Mouse (Mus musculus) neural tube, embryonic 13.5 days (tissue): ENCODE measurements around the gene Ska2. TPM values are rescaled to one million over a fixed set of nuclear protein-coding genes. Genes with fewer than 3 reads are reported as not detected.

Experiments used
- ATAC-seq: fragments of 200-750 bp; cut with Nextera tagmentation; 2 replicates; pipeline ENCODE4 v1.8.0; 2017; ENCODE audit warnings: low read depth, mild to moderate bottlenecking, moderate TSS enrichment, moderate library complexity
- H3K27ac ChIP-seq: fragments of 300-500 bp; sonication (generic); replicated peaks from 2 replicates; pipeline ENCODE4 v1.5.1; 2015; ENCODE audit warnings: moderate library complexity, mild to moderate bottlenecking, inconsistent platforms
- H3K27me3 ChIP-seq: fragments of 300-500 bp; sonication (generic); 2 replicates; pipeline ENCODE4 v1.6.1; 2015; ENCODE audit warnings: mild to moderate bottlenecking, inconsistent platforms
- H3K36me3 ChIP-seq: fragments of 300-500 bp; sonication (generic); 2 replicates; pipeline ENCODE4 v1.6.1; 2015; ENCODE audit warnings: mild to moderate bottlenecking, inconsistent platforms
- H3K4me1 ChIP-seq: fragments of 300-500 bp; sonication (generic); replicated peaks from 2 replicates; pipeline ENCODE4 v1.6.1; 2015; ENCODE audit warnings: inconsistent platforms
- H3K4me2 ChIP-seq: fragments of 300-500 bp; sonication (generic); 2 replicates; pipeline ENCODE4 v1.6.1; 2015; ENCODE audit warnings: inconsistent platforms, mild to moderate bottlenecking, moderate library complexity
- H3K4me3 ChIP-seq: fragments of 300-500 bp; sonication (generic); 2 replicates; pipeline ENCODE4 v1.5.1; 2015; ENCODE audit warnings: mild to moderate bottlenecking, inconsistent platforms
- H3K9ac ChIP-seq: fragments of 300-500 bp; sonication (generic); 2 replicates; pipeline ENCODE4 v1.6.1; 2015; ENCODE audit warnings: moderate library complexity, mild to moderate bottlenecking, inconsistent platforms
- H3K9me3 ChIP-seq: fragments of 300-500 bp; sonication (generic); 2 replicates; pipeline ENCODE4 v1.6.1; 2016; ENCODE audit warnings: inconsistent platforms
- WGBS: fragments of 180-500 bp; shearing (Covaris S2); methylation state at CpG from one replicate; pipeline ENCODE4 v1.1.7; 2015; 5-methylcytosine and 5-hydroxymethylcytosine counted together
- polyA plus RNA-seq: library from polyadenylated mRNA; unstranded; fragments of >200 nt; fragmentation: Nextera tagmentation; extraction: Ambion mirVana; gene quantifications from 2 replicates; pipeline ENCODE4 v1.2.1, GENCODE M21; 2015

Ska2 gene
- polyA plus RNA-seq, 1 experiment from 2014 or later: 49.7 TPM

DNA sequence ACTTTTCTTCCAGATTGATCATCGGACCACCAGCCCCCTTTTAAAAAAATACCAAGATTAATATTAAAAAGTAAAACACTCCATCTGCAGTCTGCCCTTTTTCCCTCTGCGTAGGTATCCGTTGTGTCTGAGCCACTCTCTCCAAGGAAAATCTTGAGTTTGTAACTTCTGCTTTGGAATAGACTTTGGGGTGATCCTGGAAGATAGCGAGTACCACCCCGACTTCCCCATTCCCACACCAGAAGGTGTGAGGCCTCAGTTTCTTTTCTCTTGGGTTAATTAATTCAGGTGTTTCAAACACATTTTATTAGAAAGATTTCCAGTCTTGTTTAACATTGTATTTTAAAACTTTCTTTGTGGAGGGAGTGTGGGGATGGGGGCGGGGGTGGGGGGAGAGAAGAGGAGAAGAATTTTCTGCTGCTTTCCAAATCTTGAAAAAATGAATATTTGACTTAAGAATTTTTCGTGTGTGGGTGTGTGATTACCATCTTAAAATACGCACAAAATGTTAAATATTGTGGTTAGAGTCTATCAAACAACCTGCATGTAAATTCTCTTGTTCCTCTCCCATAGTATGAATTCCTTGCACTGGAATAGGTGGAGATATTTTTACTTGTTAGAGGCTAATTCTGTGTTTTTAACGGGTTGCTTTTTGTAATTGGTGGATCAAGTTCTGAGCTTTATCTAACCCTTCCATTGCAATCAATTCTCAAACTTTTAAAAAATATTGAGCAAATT is 1.3 kb downstream of the Ska2 start:
- no peak for ATAC-seq
- H3K9me3 ChIP-seq: no peaks in the 10 kb centered on the region
- H3K4me2 ChIP-seq: peak overlapping the region; percentile 90
- H3K9ac ChIP-seq: peak overlapping the region; percentile 95
- WGBS: 8% methylated on average over 9 of the region's 9 CpGs
- H3K27me3 ChIP-seq: no peaks in the 10 kb centered on the region
- H3K27ac ChIP-seq: peak overlapping the region; percentile 94
- H3K4me1 ChIP-seq: peaks cover 42% of the 10 kb centered on the region
- H3K36me3 ChIP-seq: peaks cover 13% of the 10 kb centered on the region
- H3K4me3 ChIP-seq: peak overlapping the region; percentile 93

DNA sequence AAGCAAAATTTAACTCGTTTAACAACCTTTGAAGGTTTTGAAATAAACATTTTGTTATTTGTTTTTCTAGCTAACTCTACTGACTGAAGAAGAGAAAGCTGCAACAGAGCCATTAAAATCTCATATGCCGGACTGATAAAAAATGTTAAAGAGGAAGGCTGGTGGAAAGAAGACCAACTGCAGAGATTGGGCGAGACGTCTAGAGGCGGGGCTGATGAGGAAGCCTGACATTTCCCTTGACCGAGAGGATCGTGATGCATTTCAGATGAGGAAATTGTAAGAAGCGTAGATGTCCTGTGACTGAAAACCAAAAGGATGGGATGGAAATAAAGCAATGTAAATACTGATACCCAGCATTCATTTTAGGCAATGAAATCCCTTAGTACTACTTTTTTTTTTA is 12.8 kb downstream of the Ska2 start:
- WGBS: 87% methylated on average over 8 of the region's 8 CpGs
- H3K4me2 ChIP-seq: no peak overlapping the region
- no peaks in the 10 kb centered on the region for H3K27me3 ChIP-seq
- H3K27ac ChIP-seq: no peak overlapping the region
- no peak for ATAC-seq
- H3K4me3 ChIP-seq: no peak overlapping the region
- peaks cover 8% of the 10 kb centered on the region for H3K4me1 ChIP-seq
- H3K9me3 ChIP-seq: no peaks in the 10 kb centered on the region
- no peak overlapping the region for H3K9ac ChIP-seq
- H3K36me3 ChIP-seq: peaks cover 65% of the 10 kb centered on the region

DNA sequence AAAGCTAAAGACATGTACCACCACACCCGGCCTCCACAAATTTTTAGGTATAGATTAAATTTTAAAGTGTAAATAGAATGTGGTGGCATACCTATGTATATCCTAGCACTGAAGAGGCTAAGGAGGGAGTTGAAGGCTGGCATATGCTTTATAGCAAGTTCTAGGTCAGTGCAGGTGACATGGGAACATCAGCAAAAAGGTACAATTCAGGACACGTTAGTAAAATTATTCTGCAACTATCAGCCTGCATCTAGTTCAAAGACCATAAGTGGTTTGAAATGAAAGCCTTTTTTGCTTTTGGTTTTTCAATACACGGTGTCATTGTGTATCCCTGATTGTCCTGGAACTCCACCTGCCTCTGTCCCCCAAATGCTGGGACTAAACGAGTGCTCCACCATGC is 16.5 kb downstream of the Ska2 start:
- H3K27ac ChIP-seq: peak overlapping the region; percentile 94
- peak overlapping the region; percentile 85 for H3K4me3 ChIP-seq
- 57% methylated on average over 4 of the region's 4 CpGs for WGBS
- no peaks in the 10 kb centered on the region for H3K27me3 ChIP-seq
- no peak for ATAC-seq
- H3K36me3 ChIP-seq: peaks cover 36% of the 10 kb centered on the region
- peak overlapping the region; percentile 69 for H3K4me2 ChIP-seq
- H3K4me1 ChIP-seq: peaks cover 27% of the 10 kb centered on the region
- peak overlapping the region; percentile 89 for H3K9ac ChIP-seq
- no peaks in the 10 kb centered on the region for H3K9me3 ChIP-seq

DNA sequence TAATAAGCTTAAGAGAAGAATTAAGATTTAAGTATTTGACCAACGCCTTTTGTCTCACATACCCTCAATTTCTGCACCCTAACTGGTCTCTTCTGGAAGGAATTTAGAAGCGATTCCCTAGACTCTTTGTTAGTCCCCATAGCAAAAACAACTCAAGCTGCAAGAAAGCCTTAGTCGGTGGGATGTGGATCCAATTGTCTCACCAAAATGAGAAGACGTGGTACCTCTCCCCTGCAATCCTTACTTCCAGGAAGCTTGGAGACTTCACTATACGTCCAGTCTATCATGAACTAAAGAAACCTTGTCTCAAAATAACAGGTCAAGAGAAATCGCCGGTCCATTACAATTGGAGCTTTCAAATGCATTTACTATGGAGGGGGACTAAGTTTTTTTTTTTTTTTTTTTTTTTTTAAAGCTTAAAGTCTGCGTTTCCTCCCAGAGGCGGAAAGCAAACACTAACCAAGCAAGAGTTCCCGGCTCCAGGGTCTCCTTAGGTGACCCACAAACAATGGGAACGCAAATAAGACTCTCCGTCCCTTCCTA is 17.3 kb downstream of the Ska2 start:
- H3K4me1 ChIP-seq: peaks cover 27% of the 10 kb centered on the region
- no peaks in the 10 kb centered on the region for H3K27me3 ChIP-seq
- peak overlapping the region; percentile 69 for H3K4me2 ChIP-seq
- ATAC-seq: no peak
- H3K27ac ChIP-seq: peak overlapping the region; percentile 94
- peaks cover 33% of the 10 kb centered on the region for H3K36me3 ChIP-seq
- no peaks in the 10 kb centered on the region for H3K9me3 ChIP-seq
- WGBS: 2% methylated on average over 12 of the region's 12 CpGs
- H3K4me3 ChIP-seq: peak overlapping the region; percentile 85
- peak overlapping the region; percentile 89 for H3K9ac ChIP-seq

DNA sequence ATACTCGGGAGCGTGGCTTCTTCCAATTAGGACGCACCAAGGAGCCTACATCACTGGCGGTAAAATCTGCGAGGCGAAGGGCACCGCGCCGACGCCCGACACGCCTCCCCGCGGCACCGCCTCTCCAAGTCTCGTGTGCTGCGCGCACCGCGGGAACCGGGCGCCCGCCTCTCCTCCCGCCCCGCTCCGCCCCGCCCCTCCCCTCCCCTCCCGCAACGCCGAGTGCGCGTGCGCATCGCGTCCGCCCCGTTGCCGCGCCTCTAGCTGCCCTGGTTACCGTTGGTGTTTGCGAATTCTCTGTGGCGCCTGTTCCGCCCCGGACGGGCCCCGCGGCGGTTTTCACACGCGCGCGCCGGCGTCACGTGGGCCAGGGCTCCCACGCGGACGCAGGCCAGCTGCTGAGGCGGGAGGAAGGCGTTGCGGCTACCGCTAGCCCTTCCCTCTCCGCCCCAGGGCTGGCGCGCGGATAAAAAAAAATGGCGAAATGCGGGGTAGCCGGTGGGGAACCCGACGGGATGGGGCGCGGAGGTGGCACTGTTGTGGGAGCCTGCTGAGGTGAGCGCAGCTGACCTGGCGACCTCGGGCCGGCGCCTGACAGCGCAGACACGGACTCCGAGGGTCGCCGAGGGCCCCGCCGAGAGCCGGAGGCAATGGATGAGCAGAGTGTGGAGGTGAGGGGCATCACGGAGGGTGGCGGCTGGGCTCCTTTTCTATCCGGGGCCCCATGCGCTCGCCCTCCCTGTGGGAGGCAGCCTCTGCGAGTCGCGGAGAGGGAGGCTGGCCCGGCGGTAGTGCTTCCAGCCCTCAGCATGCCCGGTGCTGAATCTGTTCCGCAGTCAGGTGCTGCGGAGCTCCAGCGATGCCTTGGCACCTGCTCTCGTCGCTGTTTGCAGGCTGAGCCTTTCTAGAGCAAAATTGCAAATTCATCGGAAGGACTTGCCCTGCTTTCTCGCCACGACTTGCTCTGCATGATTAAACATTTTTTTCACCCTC is 18.1 kb downstream of the Ska2 start, which contains the start of gene Trim37:
Gene Trim37, plus strand, starts transcription at position 254 of the 993 bp plus-strand sequence.
- peak within 1 kb of the TSS; percentile 85 for H3K4me3 ChIP-seq
- H3K27me3 ChIP-seq: no peaks in the 10 kb centered on the region
- ATAC-seq: peak; percentile 95
- peaks cover 33% of the 10 kb centered on the region for H3K36me3 ChIP-seq
- H3K4me2 ChIP-seq: peak within 1 kb of the TSS; percentile 69
- peak within 1 kb of the TSS; percentile 94 for H3K27ac ChIP-seq
- under 1% methylated on average over 90 of the region's 105 CpGs for WGBS
- H3K9ac ChIP-seq: peak within 1 kb of the TSS; percentile 89
- peaks cover 27% of the 10 kb centered on the region for H3K4me1 ChIP-seq
- no peaks in the 10 kb centered on the region for H3K9me3 ChIP-seq

DNA sequence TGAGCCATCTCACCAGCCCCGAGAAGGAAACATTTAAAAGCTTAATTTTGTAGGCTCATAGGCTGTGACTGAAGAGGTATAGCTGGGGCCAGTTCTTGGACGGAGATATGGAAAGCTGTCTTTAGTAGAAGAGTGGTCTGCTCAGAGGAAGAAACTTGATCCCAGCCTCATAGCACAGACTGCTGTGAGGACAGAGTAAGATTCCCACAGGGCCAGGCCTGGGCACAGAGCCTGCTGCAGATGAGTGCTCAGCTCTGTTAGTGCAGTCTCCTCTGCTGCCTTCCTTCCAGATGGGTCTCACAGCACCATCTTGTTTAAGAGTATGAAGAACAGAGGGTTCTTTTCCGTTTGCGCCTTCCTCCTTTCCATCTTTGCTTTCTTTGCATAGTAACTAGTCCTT is 27.2 kb downstream of the Ska2 start:
- no peak overlapping the region for H3K4me2 ChIP-seq
- H3K4me1 ChIP-seq: no peaks in the 10 kb centered on the region
- no peak for ATAC-seq
- no peak overlapping the region for H3K4me3 ChIP-seq
- 81% methylated on average over 4 of the region's 4 CpGs for WGBS
- H3K9ac ChIP-seq: no peak overlapping the region
- no peak overlapping the region for H3K27ac ChIP-seq
- no peaks in the 10 kb centered on the region for H3K9me3 ChIP-seq
- H3K27me3 ChIP-seq: no peaks in the 10 kb centered on the region
- H3K36me3 ChIP-seq: peaks cover 41% of the 10 kb centered on the region

DNA sequence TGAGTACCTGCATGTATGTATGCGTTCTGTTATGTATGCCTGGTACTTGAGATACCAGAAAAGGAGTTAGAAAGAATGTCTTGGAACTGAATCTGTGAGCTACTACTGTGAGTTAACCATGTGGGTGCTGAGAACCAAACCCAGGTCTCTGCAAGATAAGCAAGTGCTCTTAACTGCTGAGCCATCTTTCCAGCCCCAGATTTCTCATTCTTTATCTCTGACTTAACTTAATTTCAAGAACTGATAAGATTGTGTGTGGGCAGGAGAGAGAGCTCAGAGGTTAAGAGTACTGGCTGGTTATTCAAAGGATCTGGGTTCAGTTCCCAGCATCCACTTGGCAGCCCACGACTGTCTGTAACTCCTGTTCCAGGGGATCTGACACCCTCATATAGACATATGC is 49.0 kb downstream of the Ska2 start:
- no peak overlapping the region for H3K4me3 ChIP-seq
- H3K27me3 ChIP-seq: no peaks in the 10 kb centered on the region
- ATAC-seq: no peak
- H3K36me3 ChIP-seq: peaks cover 44% of the 10 kb centered on the region
- no peak overlapping the region for H3K9ac ChIP-seq
- H3K9me3 ChIP-seq: no peaks in the 10 kb centered on the region
- no peak overlapping the region for H3K27ac ChIP-seq
- WGBS: 93% methylated on average over 2 of the region's 2 CpGs
- no peak overlapping the region for H3K4me2 ChIP-seq
- H3K4me1 ChIP-seq: no peaks in the 10 kb centered on the region

DNA sequence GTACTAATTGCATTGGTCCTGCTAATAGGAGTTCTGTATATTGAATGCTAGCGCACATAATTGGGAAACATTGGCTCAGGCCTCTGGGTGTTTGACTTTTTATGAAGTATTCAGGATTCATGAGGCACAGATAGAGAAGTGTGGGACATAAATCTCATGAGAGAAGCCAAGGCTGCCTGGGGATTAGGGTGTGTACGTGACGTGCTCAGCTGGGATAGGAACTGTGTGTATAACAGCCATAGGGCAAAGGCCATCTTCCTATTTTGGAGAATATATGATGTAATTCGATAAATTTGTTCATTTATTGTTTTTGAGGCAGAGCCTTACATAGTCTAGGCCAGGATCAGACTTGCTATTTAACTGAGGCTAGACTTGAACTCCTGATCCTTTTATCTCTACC is 53.7 kb downstream of the Ska2 start:
- Histone ChIP-seq H3K27ac (no peak overlapping the region), H3K4me3 (no peak overlapping the region), H3K9ac (no peak overlapping the region), H3K27me3 (no peaks in the 10 kb centered on the region), H3K4me1 (no peaks in the 10 kb centered on the region), H3K36me3 (peaks cover 62% of the 10 kb centered on the region), H3K4me2 (no peak overlapping the region), H3K9me3 (no peaks in the 10 kb centered on the region)
- no peak for ATAC-seq
- 84% methylated on average over 4 of the region's 4 CpGs for WGBS

DNA sequence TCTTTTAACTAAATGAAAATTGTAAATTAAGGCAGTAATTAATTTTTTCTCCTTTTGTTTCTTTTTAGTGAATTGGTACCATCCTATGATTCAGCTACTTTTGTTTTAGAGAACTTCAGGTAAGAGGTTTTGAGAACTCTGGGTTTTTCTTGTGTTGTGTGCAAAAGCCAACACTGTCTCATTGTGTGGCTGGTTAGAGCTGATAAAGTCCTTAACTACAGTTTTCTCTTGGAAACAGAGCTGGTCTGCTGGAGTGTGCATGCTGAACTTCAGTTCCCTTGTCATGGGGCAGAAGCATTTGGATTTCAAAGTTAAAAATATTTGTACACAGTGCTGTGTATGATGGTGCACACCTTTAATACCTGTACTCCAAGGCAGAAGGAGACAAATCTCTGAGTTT is 54.7 kb downstream of the Ska2 start:
- peaks cover 68% of the 10 kb centered on the region for H3K36me3 ChIP-seq
- H3K4me1 ChIP-seq: no peaks in the 10 kb centered on the region
- 0 out of 2 replicates have a peak, but pooled peaks cover 3% of the 10 kb centered on the region for H3K9me3 ChIP-seq
- no peak overlapping the region for H3K27ac ChIP-seq
- ATAC-seq: no peak
- H3K27me3 ChIP-seq: no peaks in the 10 kb centered on the region
- H3K4me2 ChIP-seq: no peak overlapping the region
- H3K4me3 ChIP-seq: no peak overlapping the region
- H3K9ac ChIP-seq: no peak overlapping the region

DNA sequence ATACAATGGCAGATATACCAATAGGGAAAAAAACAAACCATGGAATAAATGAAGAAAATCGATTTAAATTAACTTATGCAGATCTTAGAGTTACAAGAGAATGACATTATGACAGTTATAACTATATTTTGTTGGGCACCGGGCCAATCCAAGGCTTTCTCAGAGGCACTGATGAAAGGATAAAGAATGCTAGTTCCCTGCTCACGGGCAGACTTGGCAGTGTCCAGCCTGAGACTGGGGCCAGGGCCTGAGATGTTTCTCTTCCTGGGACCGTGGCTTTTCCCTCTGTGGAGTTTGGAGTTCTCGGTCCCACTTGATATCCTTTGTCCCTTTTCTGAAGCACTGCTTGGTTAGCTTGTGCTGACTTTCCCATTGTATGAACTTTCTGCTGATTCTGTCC is 64.6 kb downstream of the Ska2 start:
- Histone ChIP-seq H3K4me1 (no peaks in the 10 kb centered on the region), H3K27ac (no peak overlapping the region), H3K9me3 (0 out of 2 replicates have a peak, but pooled peaks cover under 1% of the 10 kb centered on the region), H3K9ac (no peak overlapping the region), H3K27me3 (no peaks in the 10 kb centered on the region), H3K4me3 (no peak overlapping the region), H3K4me2 (no peak overlapping the region), H3K36me3 (peaks cover 38% of the 10 kb centered on the region)
- WGBS: 91% methylated on average over 5 of the region's 5 CpGs
- ATAC-seq: no peak
